Mouse (Mus musculus) stomach, embryonic 14.5 days (tissue): ENCODE measurements around the gene Tbc1d16. TPM values are rescaled to one million over a fixed set of nuclear protein-coding genes. Genes with fewer than 3 reads are reported as not detected.

Experiments
- ATAC-seq: fragments of 200-750 bp; cut with Nextera tagmentation; 2 replicates; pipeline ENCODE4 v1.8.0; 2017; ENCODE audit warnings: low read depth, moderate TSS enrichment; ENCODE audit not compliant: insufficient number of reproducible peaks, insufficient read depth, low FRiP score
- H3K27ac ChIP-seq: fragments of 300-500 bp; sonication (generic); 2 replicates; pipeline ENCODE4 v1.5.1; 2014; ENCODE audit warnings: mild to moderate bottlenecking, low read length, moderate library complexity, mixed read lengths
- H3K27me3 ChIP-seq: fragments of 300-500 bp; sonication (generic); 2 replicates; pipeline ENCODE4 v1.6.1; 2014; ENCODE audit warnings: low read length, control low read depth, mixed read lengths; ENCODE audit not compliant: control insufficient read depth, insufficient read depth
- H3K36me3 ChIP-seq: fragments of 300-500 bp; sonication (generic); 2 replicates; pipeline ENCODE4 v1.6.1; 2014; ENCODE audit warnings: mild to moderate bottlenecking, control low read depth, low read length, moderate library complexity, mixed read lengths; ENCODE audit not compliant: control insufficient read depth, insufficient read depth
- H3K4me1 ChIP-seq: fragments of 300-500 bp; sonication (generic); 2 replicates; pipeline ENCODE4 v1.6.1; 2014; ENCODE audit warnings: low read length, control low read depth, mixed read lengths; ENCODE audit not compliant: control insufficient read depth, insufficient read depth
- H3K4me2 ChIP-seq: fragments of 300-500 bp; sonication (generic); replicated peaks from 2 replicates; pipeline ENCODE4 v1.6.1; 2014; ENCODE audit warnings: low read depth, low read length, control low read depth
- H3K4me3 ChIP-seq: fragments of 300-500 bp; sonication (generic); 2 replicates; pipeline ENCODE4 v1.5.1; 2014; ENCODE audit warnings: low read depth, low read length, control low read depth
- H3K9ac ChIP-seq: fragments of 300-500 bp; sonication (generic); replicated peaks from 2 replicates; pipeline ENCODE4 v1.6.1; 2014; ENCODE audit warnings: low read depth, mild to moderate bottlenecking, control low read depth, low read length, moderate library complexity, mixed read lengths
- H3K9me3 ChIP-seq: fragments of 300-500 bp; sonication (generic); 2 replicates; pipeline ENCODE4 v1.6.1; 2016; ENCODE audit warnings: low read depth, low read length, control low read depth; ENCODE audit not compliant: control insufficient read depth
- WGBS: fragments of 180-500 bp; shearing (Covaris S2); extraction: QIAGEN DNeasy Blood & Tissue Kit; methylation state at CpG from one replicate; pipeline ENCODE4 v1.1.7; 2014; 5-methylcytosine and 5-hydroxymethylcytosine counted together
- polyA plus RNA-seq: library from polyadenylated mRNA; unstranded; fragments of >200 nt; fragmentation: Nextera tagmentation; extraction: Ambion mirVana; gene quantifications from 2 replicates; pipeline ENCODE4 v1.2.1, GENCODE M21; 2014

Tbc1d16 gene
- polyA plus RNA-seq, 1 experiment from 2014 or later: 14.8 TPM

DNA sequence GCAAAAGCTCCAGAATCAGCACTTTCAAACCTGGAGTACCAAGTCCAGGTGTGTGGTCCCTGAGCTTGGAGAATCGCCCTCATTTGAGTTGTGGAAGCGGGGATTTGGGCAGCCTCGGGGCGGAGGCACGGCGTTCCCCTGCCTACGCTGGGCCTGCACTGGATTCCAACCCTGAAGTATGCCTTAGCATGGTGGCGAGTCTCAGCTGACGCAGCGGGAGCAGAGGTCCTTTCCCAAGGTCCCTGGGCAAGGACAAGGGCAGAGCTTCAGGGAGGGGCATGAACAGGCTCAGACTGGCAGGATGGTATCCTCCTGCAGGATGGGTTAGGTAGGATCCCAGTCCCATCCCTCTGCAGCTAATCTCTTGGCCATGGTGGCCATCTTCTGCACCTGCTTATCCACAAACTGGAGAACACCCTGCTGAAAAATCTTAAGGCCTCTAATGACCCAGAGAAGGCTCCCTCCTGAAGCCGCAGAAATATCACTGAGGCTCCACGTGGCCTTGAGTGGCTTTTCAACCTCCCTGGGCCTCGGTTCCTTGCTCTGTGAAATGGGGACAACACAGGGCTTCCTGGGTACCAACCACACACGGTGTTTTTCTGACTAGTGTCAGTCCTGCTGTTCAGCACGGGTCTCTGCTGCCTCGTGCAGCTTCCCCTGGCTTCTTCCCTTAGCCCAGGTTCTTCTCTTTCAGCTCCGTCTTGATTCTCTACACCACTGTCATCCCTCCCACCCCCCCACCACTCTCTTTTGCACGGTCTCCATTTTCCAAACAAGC lies 98.8 kb downstream of the Tbc1d16 start:
- no peaks in the 10 kb centered on the region for H3K9me3 ChIP-seq
- peak overlapping the region; percentile 22 for H3K4me2 ChIP-seq
- no peak overlapping the region for H3K9ac ChIP-seq
- peaks cover 40% of the 10 kb centered on the region for H3K4me1 ChIP-seq
- no peak overlapping the region for H3K27ac ChIP-seq
- no peaks in the 10 kb centered on the region for H3K27me3 ChIP-seq
- no peak overlapping the region for H3K4me3 ChIP-seq
- 43% methylated on average over 18 of the region's 18 CpGs for WGBS
- ATAC-seq: no peak
- H3K36me3 ChIP-seq: no peaks in the 10 kb centered on the region

DNA sequence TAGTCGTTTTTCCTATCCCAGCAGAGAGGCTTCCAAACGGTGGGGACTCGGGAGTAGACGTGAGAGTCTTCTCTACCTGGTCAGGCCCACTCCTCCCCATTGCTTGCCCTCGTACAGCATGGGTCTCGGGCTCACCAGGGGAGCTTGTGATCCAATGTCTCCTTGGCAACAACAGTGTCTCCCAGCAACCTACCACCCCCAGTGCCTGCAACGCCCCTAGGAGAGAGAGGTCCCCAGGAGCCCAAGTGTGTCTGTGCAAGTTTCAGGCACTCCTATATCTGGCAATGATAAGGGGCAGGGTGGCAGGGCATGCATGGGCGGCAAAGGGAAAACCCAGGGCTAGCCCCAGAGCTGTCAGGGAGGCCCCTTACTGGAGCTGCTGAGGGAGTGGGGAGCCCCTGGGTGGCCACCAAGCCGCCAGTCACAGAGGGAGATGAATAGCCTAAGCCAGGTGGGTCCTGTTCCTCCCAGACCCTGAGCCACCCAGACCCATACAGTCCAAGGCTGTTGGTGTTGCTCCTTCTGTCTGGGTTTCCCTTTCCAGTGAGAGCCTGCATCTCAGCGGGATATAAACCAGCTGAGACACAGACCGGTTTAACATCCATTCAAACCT lies 99.5 kb downstream of the Tbc1d16 start:
- ATAC-seq: no peak
- H3K4me2 ChIP-seq: no peak overlapping the region
- H3K9me3 ChIP-seq: no peaks in the 10 kb centered on the region
- H3K4me3 ChIP-seq: no peak overlapping the region
- peak overlapping the region; percentile 4; the same call in 1 of the 2 replicates for H3K27ac ChIP-seq
- H3K9ac ChIP-seq: no peak overlapping the region
- no peaks in the 10 kb centered on the region for H3K27me3 ChIP-seq
- WGBS: 55% methylated on average over 11 of the region's 11 CpGs
- peaks cover 36% of the 10 kb centered on the region for H3K4me1 ChIP-seq
- no peaks in the 10 kb centered on the region for H3K36me3 ChIP-seq

DNA sequence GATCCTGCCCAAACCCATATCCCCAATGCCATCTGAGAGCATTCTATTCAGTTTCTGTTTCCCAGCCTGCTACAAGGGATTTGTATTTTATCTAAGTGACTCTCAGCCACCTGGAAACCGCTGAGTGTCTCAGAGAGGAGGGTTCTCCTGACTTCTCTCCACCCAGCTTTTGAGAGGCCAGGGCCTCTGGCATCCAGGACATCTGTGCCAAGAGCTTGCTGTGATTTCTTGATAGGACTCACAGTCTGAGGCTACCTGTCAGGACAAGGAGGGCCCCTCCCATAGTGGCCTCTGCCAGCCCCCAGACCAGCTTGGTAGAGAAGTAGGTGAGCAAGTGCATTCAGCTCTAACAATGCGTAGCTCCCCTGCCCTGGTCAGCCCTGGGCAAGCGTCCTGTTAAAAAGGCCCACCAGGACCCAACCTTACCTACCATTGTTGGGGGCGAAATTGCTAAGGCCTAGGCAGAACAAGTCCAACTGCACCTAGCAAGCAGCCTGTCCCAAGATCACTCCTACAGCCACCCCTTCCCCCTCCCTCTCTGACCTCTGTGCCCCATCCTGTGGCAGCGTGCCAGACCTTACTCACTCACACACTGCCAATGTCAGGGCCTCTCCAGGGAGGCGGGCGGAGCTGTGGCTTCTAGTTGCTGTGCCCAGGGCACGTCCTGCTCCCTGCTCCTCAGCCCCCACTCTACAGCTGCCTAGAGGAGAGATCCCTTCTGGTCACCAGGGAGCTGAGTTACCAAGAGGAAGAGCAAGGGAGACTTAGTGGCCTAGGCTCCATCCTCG lies 100.4 kb downstream of the Tbc1d16 start:
- Histone ChIP-seq H3K27me3 (no peaks in the 10 kb centered on the region), H3K36me3 (no peaks in the 10 kb centered on the region), H3K4me3 (no peak overlapping the region), H3K27ac (peak overlapping the region; percentile 4; the same call in 1 of the 2 replicates), H3K4me2 (no peak overlapping the region), H3K9me3 (no peaks in the 10 kb centered on the region), H3K4me1 (peaks cover 35% of the 10 kb centered on the region), H3K9ac (no peak overlapping the region)
- ATAC-seq: peak; percentile 34
- WGBS: 61% methylated on average over 9 of the region's 9 CpGs

DNA sequence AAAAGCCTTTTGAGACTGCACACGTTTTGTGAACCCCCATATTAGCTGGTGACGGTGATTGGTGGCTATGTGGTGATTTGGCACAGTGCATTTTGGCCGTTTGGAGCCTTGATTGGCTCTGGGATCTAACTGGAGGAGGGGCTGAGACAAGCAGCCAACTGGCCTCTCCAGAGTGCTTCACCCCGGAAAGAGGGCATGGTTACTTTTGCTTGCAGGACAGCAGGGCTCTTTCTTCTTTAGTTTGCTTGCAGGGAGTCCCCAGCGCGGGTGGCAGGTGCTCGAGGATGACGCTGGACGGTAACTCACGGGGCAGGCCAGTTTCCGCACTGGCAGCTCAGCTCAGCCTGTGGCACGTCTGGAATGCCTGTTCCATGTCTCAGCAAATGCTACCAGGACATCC lies 101.2 kb downstream of the Tbc1d16 start:
- no peaks in the 10 kb centered on the region for H3K27me3 ChIP-seq
- ATAC-seq: no peak
- H3K4me3 ChIP-seq: no peak overlapping the region
- 53% methylated on average over 12 of the region's 12 CpGs for WGBS
- peaks cover 35% of the 10 kb centered on the region for H3K4me1 ChIP-seq
- H3K9ac ChIP-seq: no peak overlapping the region
- no peaks in the 10 kb centered on the region for H3K36me3 ChIP-seq
- H3K27ac ChIP-seq: no peak overlapping the region; the same call in 1 of the 2 replicates
- no peaks in the 10 kb centered on the region for H3K9me3 ChIP-seq
- H3K4me2 ChIP-seq: no peak overlapping the region

DNA sequence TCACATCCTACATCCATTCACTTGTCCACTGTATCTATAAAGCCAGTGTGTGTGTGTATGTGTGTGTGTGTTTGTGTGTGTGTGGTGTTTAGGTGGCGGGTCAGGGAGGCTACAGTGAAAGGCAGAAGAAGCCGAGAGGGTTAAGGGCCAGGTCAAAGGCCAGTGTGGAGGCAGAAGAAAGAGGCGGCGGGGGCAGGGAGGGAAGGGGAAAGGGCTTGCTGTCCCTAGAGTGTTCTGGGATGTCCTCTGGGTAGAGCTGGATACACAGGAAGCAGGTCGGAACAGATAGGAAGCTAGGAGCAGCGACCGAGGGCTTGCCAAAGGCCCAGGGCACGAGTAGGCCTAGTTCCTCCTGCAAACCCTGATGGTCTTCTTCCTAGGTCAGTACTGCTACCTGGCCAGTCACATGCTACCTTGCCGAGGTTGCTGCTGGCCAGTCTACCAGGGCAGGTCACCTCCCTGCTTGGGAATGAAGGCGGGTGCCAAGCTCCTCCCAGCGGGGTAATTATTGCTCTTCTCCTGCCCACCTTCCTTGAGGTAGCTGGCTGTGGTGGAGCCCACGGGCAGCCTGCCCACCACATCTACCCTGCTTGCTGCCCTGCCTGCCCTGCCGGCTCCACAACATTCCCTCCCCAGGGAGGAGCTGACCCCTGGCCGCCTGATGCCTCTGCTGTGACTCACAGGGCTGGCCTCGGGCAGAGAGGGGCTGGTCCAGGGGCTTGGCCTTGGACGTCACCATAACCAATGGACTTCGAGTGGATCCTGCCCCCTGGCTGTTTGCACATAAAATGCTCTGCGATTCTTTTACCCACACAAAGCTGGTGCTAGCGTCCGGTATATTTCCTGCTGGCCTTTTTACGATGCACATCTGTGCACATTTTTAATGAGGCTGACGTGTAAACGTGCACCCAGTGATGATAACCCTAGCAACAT lies 102.1 kb downstream of the Tbc1d16 start:
- ATAC-seq: peak; percentile 80
- no peaks in the 10 kb centered on the region for H3K9me3 ChIP-seq
- WGBS: 24% methylated on average over 23 of the region's 23 CpGs
- peaks cover 35% of the 10 kb centered on the region for H3K4me1 ChIP-seq
- no peak overlapping the region for H3K4me3 ChIP-seq
- no peaks in the 10 kb centered on the region for H3K27me3 ChIP-seq
- no peaks in the 10 kb centered on the region for H3K36me3 ChIP-seq
- H3K27ac ChIP-seq: peak overlapping the region; percentile 69
- no peak overlapping the region for H3K9ac ChIP-seq
- peak overlapping the region; percentile 25 for H3K4me2 ChIP-seq

DNA sequence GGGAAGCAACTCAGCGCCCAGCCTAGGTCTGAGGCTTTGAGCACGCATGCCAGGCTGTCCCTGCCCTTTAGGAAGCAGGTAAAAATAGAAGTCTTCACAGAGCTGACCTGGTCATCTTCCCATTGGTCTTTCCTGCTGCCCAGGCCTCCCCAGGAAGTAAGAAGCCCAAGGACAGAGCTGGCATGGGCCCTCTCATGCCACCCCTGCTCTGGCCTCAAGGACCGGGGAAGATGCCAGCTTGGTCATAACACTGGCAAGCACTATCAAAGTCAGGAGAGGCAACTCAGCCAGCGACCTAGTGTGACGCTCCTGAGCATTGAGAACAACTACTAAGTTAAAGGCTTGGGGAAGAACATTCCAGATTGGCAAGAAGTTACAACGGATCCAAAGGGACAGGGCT lies 103.8 kb downstream of the Tbc1d16 start:
- no peak for ATAC-seq
- H3K9ac ChIP-seq: no peak overlapping the region
- H3K36me3 ChIP-seq: no peaks in the 10 kb centered on the region
- H3K4me2 ChIP-seq: no peak overlapping the region
- no peaks in the 10 kb centered on the region for H3K9me3 ChIP-seq
- no peak overlapping the region for H3K27ac ChIP-seq
- H3K27me3 ChIP-seq: no peaks in the 10 kb centered on the region
- H3K4me1 ChIP-seq: peaks cover 29% of the 10 kb centered on the region
- H3K4me3 ChIP-seq: no peak overlapping the region
- WGBS: 79% methylated on average over 6 of the region's 6 CpGs

DNA sequence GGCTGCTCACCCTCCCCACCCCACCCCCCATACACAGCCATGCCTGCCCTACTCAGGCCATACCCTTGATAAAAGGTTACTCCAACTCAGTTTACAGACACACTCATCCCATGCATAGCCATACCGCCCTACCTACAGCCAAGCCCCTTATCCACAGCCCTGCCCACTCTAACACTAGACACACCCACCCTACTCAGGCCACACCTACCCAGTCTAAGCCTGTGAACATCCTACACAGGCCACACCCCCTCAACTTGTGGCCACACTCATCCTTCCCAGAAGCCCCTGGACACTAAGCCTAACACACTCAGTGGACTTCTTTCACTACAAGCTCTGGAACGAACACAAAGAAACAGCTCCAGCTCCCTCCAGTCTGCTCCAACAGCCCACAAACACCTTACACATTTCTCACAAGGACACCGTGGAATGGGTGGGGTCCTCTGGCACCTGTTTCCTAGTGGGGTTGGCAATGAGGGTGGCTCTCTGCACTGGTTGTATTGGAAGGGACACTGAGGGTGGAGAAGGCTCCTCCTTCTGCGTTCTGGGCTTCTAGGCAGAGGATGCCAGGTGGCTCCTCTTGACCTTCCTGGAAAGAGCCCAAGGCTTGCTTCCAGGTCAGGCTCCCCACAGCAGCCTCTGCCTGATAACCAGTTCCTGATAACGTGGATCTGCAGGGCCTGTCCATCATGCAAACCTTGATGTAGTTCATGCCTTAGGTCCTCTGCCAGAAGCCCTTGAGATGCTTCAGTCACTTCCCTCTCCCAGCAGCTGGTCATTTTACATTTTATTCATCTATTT lies 104.6 kb downstream of the Tbc1d16 start:
- Histone ChIP-seq H3K4me1 (peaks cover 26% of the 10 kb centered on the region), H3K36me3 (no peaks in the 10 kb centered on the region), H3K9me3 (no peaks in the 10 kb centered on the region), H3K27me3 (no peaks in the 10 kb centered on the region), H3K4me2 (no peak overlapping the region), H3K9ac (no peak overlapping the region), H3K4me3 (no peak overlapping the region), H3K27ac (no peak overlapping the region)
- peak; percentile 35; the same call in 1 of the 2 replicates for ATAC-seq
- WGBS: 70% methylated on average over 5 of the region's 5 CpGs
